Comparison of ENCODE assay signal across 8 mouse cellular contexts in genomic region chr11:70020731-70021263, GRCm38 (mm10). TPM values are rescaled to one million over a fixed set of nuclear protein-coding genes. Genes with fewer than 3 reads are reported as not detected.
DNase-seq lines count a peak whose midpoint lies in the region; ATAC-seq and TF ChIP-seq lines count a peak whose summit lies in the region.

No protein-coding gene starts in this region.

- no peak overlapping the region for H3K27ac ChIP-seq in ES-E14 (ENCODE audit: insufficient read depth, low read depth, low read length, poor library complexity, severe bottlenecking)
- peak overlapping the region; percentile 96 for H3K27ac ChIP-seq in forebrain, embryonic 13.5 days
- H3K27ac ChIP-seq in neural tube, embryonic 14.5 days (ENCODE audit: low read depth, low read length) = peak overlapping the region; percentile 95

- no peaks in the 10 kb centered on the region for H3K27me3 ChIP-seq in forebrain, embryonic 13.5 days
- H3K27me3 ChIP-seq in neural tube, embryonic 14.5 days (ENCODE audit: control insufficient read depth, insufficient read depth, low read length) = no peaks in the 10 kb centered on the region

- H3K9me3 ChIP-seq in ES-E14 (ENCODE audit: control insufficient read depth, insufficient read depth, low read depth, low read length) = no peaks in the 10 kb centered on the region
- no peaks in the 10 kb centered on the region for H3K9me3 ChIP-seq in forebrain, embryonic 13.5 days (replicated peaks)
- no peaks in the 10 kb centered on the region for H3K9me3 ChIP-seq in neural tube, embryonic 14.5 days (ENCODE audit: control insufficient read depth, low read length)

- WGBS in forebrain, embryonic 13.5 days = under 1% methylated on average over 8 of the region's 8 CpGs
- 1% methylated on average over 8 of the region's 8 CpGs for WGBS in large intestine, adult 2 months
- WGBS in neural tube, embryonic 14.5 days = 0% methylated on average over 8 of the region's 8 CpGs

- peak overlapping the region; percentile 63 for H3K9ac ChIP-seq in ES-E14 (ENCODE audit: insufficient read depth, low read depth, low read length, poor library complexity, severe bottlenecking)
- peak overlapping the region; percentile 92 for H3K9ac ChIP-seq in forebrain, embryonic 13.5 days
- H3K9ac ChIP-seq in neural tube, embryonic 14.5 days (replicated peaks; ENCODE audit: low read depth, low read length) = peak overlapping the region; percentile 44

- DNase-seq in ES-E14 (ENCODE audit: low read depth, low spot score) = no peak
- DNase-seq in heart, postnatal 14 days = peak; percentile 69 to 78
- peak; percentile 60 for DNase-seq in large intestine, adult 2 months (ENCODE audit: low read depth, low spot score)
- peak; percentile 77 to 84 for DNase-seq in lung, adult 18-20 months
- DNase-seq in telencephalon, adult 2 months (ENCODE audit: low read depth, low spot score) = peak; percentile 86

- intact Hi-C loops in heart, postnatal 14 days (cut with DNase I) = no loop called here

- H3K4me2 ChIP-seq in forebrain, embryonic 13.5 days = peak overlapping the region; percentile 92
- H3K4me2 ChIP-seq in neural tube, embryonic 14.5 days (ENCODE audit: low read depth, low read length) = peak overlapping the region; percentile 94

- peak overlapping the region; percentile 83 to 85 for H3K4me3 ChIP-seq in ES-E14 (ENCODE audit: insufficient read depth in 1 of 2, low read depth in 1 of 2, low read length in 2 of 2, poor library complexity in 1 of 2, severe bottlenecking in 1 of 2)
- H3K4me3 ChIP-seq in forebrain, embryonic 13.5 days = peak overlapping the region; percentile 71
- H3K4me3 ChIP-seq in neural tube, embryonic 14.5 days (ENCODE audit: low read depth, low read length) = peak overlapping the region; percentile 80

- ATAC-seq in cerebellum, adult (ENCODE audit: insufficient number of reproducible peaks, low FRiP score, low TSS enrichment) = peak; percentile 69
- ATAC-seq in forebrain, embryonic 13.5 days = peak; percentile 79
- peak; percentile 78 for ATAC-seq in neural tube, embryonic 14.5 days (ENCODE audit: low read depth)

- in situ Hi-C loops in ES-E14 (cut with MboI; ENCODE audit: low sequenced_read_pairs in 2 of 2, unreplicated experiment in 2 of 2) = no loop called here

- no peaks in the 10 kb centered on the region for H3K36me3 ChIP-seq in ES-E14 (ENCODE audit: control insufficient read depth, insufficient read depth, low read length, poor library complexity, severe bottlenecking)
- H3K36me3 ChIP-seq in forebrain, embryonic 13.5 days (ENCODE audit: poor library complexity, severe bottlenecking) = no peaks in the 10 kb centered on the region
- no peaks in the 10 kb centered on the region for H3K36me3 ChIP-seq in neural tube, embryonic 14.5 days (ENCODE audit: control insufficient read depth, insufficient read depth, low read length)

- peaks cover 0 to 17% of the 10 kb centered on the region in 2 experiments; a peak in 1 of 4 replicates for H3K4me1 ChIP-seq in ES-E14 (ENCODE audit: control insufficient read depth in 2 of 2, insufficient read depth in 2 of 2, low read length in 2 of 2, poor library complexity in 1 of 2)
- H3K4me1 ChIP-seq in forebrain, embryonic 13.5 days = peaks cover 76% of the 10 kb centered on the region
- peaks cover 46% of the 10 kb centered on the region for H3K4me1 ChIP-seq in neural tube, embryonic 14.5 days (ENCODE audit: control insufficient read depth, insufficient read depth, low read length)

TF ChIP-seq in ES-E14, 5 proteins besides CTCF, POLR2A, EP300 and RAD21:
- no peak for TF ChIP-seq MAFK (IDR thresholded peaks at IDR 0.05; ENCODE audit: insufficient read depth, low read depth, low read length)
- TF ChIP-seq HCFC1 (IDR thresholded peaks at IDR 0.05; ENCODE audit: borderline replicate concordance, insufficient read depth, low read length) = peak; percentile 100
- no peak for TF ChIP-seq ZC3H11A (IDR thresholded peaks at IDR 0.05; ENCODE audit: borderline replicate concordance, low read depth, low read length)
- peak; percentile 29; the same call in 1 of the 2 replicates for TF ChIP-seq CHD2 (IDR thresholded peaks at IDR 0.05; ENCODE audit: low read depth, low read length)

RNA-seq across cellular contexts. Expression of gene Dlg4, which starts 4.1 kb away (rescaled TPM):
- total RNA-seq in ES-E14 (2012; rRNA removed) = 10.8 and 11.4 TPM in 2 replicates
- 26.2 and 31.1 TPM in 2 replicates for polyA plus RNA-seq in forebrain, embryonic 13.5 days (2015; fragmentation: Nextera tagmentation; extraction: Ambion mirVana)
- total RNA-seq in heart, postnatal 14 days (2021) = 10 to 100 TPM; 10.4 to 11.2 TPM
- 5.1 and 5.9 TPM in 2 replicates for polyA plus RNA-seq in large intestine, adult 2 months (2012; rRNA removed)
- polyA plus RNA-seq in neural tube, embryonic 14.5 days (2014; fragmentation: Nextera tagmentation; extraction: Ambion mirVana) = 24.9 and 31.6 TPM in 2 replicates

RNA-seq across cellular contexts. Expression of gene Acadvl, which starts 5.6 kb away (rescaled TPM):
- 32.5 and 48.7 TPM in 2 replicates for total RNA-seq in ES-E14 (2012; rRNA removed)
- polyA plus RNA-seq in forebrain, embryonic 13.5 days (2015; fragmentation: Nextera tagmentation; extraction: Ambion mirVana) = 48.7 and 51.3 TPM in 2 replicates
- total RNA-seq in heart, postnatal 14 days (2021) = 1,000 to 10,000 TPM; 1,350 to 1,353 TPM
- polyA plus RNA-seq in large intestine, adult 2 months (2012; rRNA removed) = 92.8 and 125 TPM in 2 replicates
- 49.5 and 57.2 TPM in 2 replicates for polyA plus RNA-seq in neural tube, embryonic 14.5 days (2014; fragmentation: Nextera tagmentation; extraction: Ambion mirVana)

RNA-seq across cellular contexts. Expression of gene Dvl2, which starts 20.4 kb away (rescaled TPM):
- total RNA-seq in ES-E14 (2012; rRNA removed) = 47.4 and 70.9 TPM in 2 replicates
- polyA plus RNA-seq in forebrain, embryonic 13.5 days (2015; fragmentation: Nextera tagmentation; extraction: Ambion mirVana) = 31.8 and 35.4 TPM in 2 replicates
- 1 to 10 TPM; 7.2 to 9.2 TPM for total RNA-seq in heart, postnatal 14 days (2021)
- 5.5 and 5.8 TPM in 2 replicates for polyA plus RNA-seq in large intestine, adult 2 months (2012; rRNA removed)
- polyA plus RNA-seq in neural tube, embryonic 14.5 days (2014; fragmentation: Nextera tagmentation; extraction: Ambion mirVana) = 19.0 and 19.2 TPM in 2 replicates

RNA-seq across cellular contexts. Expression of gene Phf23, which starts 25.2 kb away (rescaled TPM):
- total RNA-seq in ES-E14 (2012; rRNA removed) = 64.7 and 80.9 TPM in 2 replicates
- polyA plus RNA-seq in forebrain, embryonic 13.5 days (2015; fragmentation: Nextera tagmentation; extraction: Ambion mirVana) = 78.5 and 79.9 TPM in 2 replicates
- 10 to 100 TPM; 27.4 to 31.5 TPM for total RNA-seq in heart, postnatal 14 days (2021)
- polyA plus RNA-seq in large intestine, adult 2 months (2012; rRNA removed) = 16.3 and 17.3 TPM in 2 replicates
- 28.8 and 37.8 TPM in 2 replicates for polyA plus RNA-seq in neural tube, embryonic 14.5 days (2014; fragmentation: Nextera tagmentation; extraction: Ambion mirVana)

RNA-seq across cellular contexts. Expression of gene Gabarap, which starts 29.9 kb away (rescaled TPM):
- 57.7 and 70.6 TPM in 2 replicates for total RNA-seq in ES-E14 (2012; rRNA removed)
- 598 and 670 TPM in 2 replicates for polyA plus RNA-seq in forebrain, embryonic 13.5 days (2015; fragmentation: Nextera tagmentation; extraction: Ambion mirVana)
- total RNA-seq in heart, postnatal 14 days (2021) = 100 to 1,000 TPM; 249 to 257 TPM
- 527 and 719 TPM in 2 replicates for polyA plus RNA-seq in large intestine, adult 2 months (2012; rRNA removed)
- polyA plus RNA-seq in neural tube, embryonic 14.5 days (2014; fragmentation: Nextera tagmentation; extraction: Ambion mirVana) = 609 and 643 TPM in 2 replicates
